Mouse (Mus musculus) heart, adult 2 months (tissue): ENCODE results near the gene Kmt2d.

Experiments
- CTCF ChIP-seq: fragments of 200-600 bp; IDR thresholded peaks from 2 replicates; pipeline ENCODE4 v1.8.1; 2022; ENCODE audit warnings: antibody characterized with exemption, mild to moderate bottlenecking, moderate library complexity
- EP300 ChIP-seq: fragments of 200-500 bp; IDR thresholded peaks from 2 replicates; pipeline ENCODE4 v1.6.1; 2011; ENCODE audit warnings: low read depth, low read length, control low read depth; ENCODE audit not compliant: insufficient read depth
- POLR2A ChIP-seq: fragments of 200-500 bp; IDR thresholded peaks from 2 replicates; pipeline ENCODE4 v1.6.1; 2011; ENCODE audit warnings: mild to moderate bottlenecking, low read depth, low read length, control low read depth; ENCODE audit not compliant: insufficient read depth

GRCm38 (mm10) chr15:98797835-98798492 is 73.0 kb downstream of the Kmt2d start:
- no peak for TF ChIP-seq POLR2A
- no peak for TF ChIP-seq CTCF
- no peak for TF ChIP-seq EP300
